Mouse (Mus musculus) limb, embryonic 11.5 days (tissue): ENCODE measurements around the gene 1600002K03Rik. TPM values are rescaled to one million over a fixed set of nuclear protein-coding genes. Genes with fewer than 3 reads are reported as not detected.
"Not testable (repeated sequence)": the region's sequence is repeated elsewhere in the genome, so short reads cannot be mapped to it uniquely, and the experiment has no call there.

Source experiments
- ATAC-seq: fragments of 200-750 bp; cut with Nextera tagmentation; 2 replicates; pipeline ENCODE4 v1.8.0; 2017; ENCODE audit warnings: low read depth; ENCODE audit not compliant: insufficient number of reproducible peaks, low FRiP score, low TSS enrichment
- DNase-seq: peaks from one replicate; pipeline ENCODE4 v3.0.0-alpha.2; 2015; ENCODE audit warnings: low spot score
- H3K27ac ChIP-seq: fragments of 300-500 bp; sonication (generic); replicated peaks from 2 replicates; pipeline ENCODE4 v1.5.1; 2014; ENCODE audit warnings: low read depth, mild to moderate bottlenecking, low read length
- H3K27me3 ChIP-seq: fragments of 300-500 bp; sonication (generic); 2 replicates; pipeline ENCODE4 v1.6.1; 2014; ENCODE audit warnings: mild to moderate bottlenecking, low read length, mixed read lengths; ENCODE audit not compliant: control insufficient read depth, insufficient read depth
- H3K36me3 ChIP-seq: fragments of 300-500 bp; sonication (generic); 2 replicates; pipeline ENCODE4 v1.6.1; 2014; ENCODE audit warnings: mild to moderate bottlenecking, low read length, moderate library complexity, mixed read lengths; ENCODE audit not compliant: control insufficient read depth, insufficient read depth
- H3K4me1 ChIP-seq: fragments of 300-500 bp; sonication (generic); 2 replicates; pipeline ENCODE4 v1.6.1; 2014; ENCODE audit warnings: low read length, mixed read lengths; ENCODE audit not compliant: control insufficient read depth, insufficient read depth
- H3K4me2 ChIP-seq: fragments of 300-500 bp; sonication (generic); 2 replicates; pipeline ENCODE4 v1.6.1; 2014; ENCODE audit warnings: low read depth, mild to moderate bottlenecking, moderate library complexity; ENCODE audit not compliant: severe bottlenecking
- H3K4me3 ChIP-seq: fragments of 300-500 bp; sonication (generic); 2 replicates; pipeline ENCODE4 v1.5.1; 2014; ENCODE audit warnings: low read depth, low read length
- H3K9ac ChIP-seq: fragments of 300-500 bp; sonication (generic); 2 replicates; pipeline ENCODE4 v1.6.1; 2014; ENCODE audit warnings: mild to moderate bottlenecking, low read length
- H3K9me3 ChIP-seq: fragments of 300-500 bp; sonication (generic); 2 replicates; pipeline ENCODE4 v1.6.1; 2016; ENCODE audit warnings: low read length; ENCODE audit not compliant: control insufficient read depth
- WGBS: fragments of 180-500 bp; shearing (Covaris S2); extraction: QIAGEN DNeasy Blood & Tissue Kit; methylation state at CpG from one replicate; pipeline ENCODE4 v1.1.7; 2014; 5-methylcytosine and 5-hydroxymethylcytosine counted together
- polyA plus RNA-seq: library from polyadenylated mRNA; unstranded; fragments of >200 nt; fragmentation: Nextera tagmentation; extraction: Ambion mirVana; gene quantifications from 2 replicates; pipeline ENCODE4 v1.2.1, GENCODE M21; 2014

Gene 1600002K03Rik
- polyA plus RNA-seq, 1 experiment from 2014 or later = 5.9 TPM

GRCm38 (mm10) chr10:80223137-80223536, 50.4 kb downstream of the 1600002K03Rik start:
- WGBS = 98% methylated on average over 2 of the region's 2 CpGs
- H3K4me2 ChIP-seq, H3K36me3 ChIP-seq, H3K4me3 ChIP-seq, H3K27ac ChIP-seq, H3K27me3 ChIP-seq, DNase-seq, ATAC-seq, H3K9ac ChIP-seq, H3K9me3 ChIP-seq: not testable (repeated sequence)
- H3K4me1 ChIP-seq = peaks cover 16% of the 10 kb centered on the region

Other genes with a start within 250 kb of the 1600002K03Rik start
- gene Arid3a, start 245.9 kb upstream of the 1600002K03Rik start, polyA plus RNA-seq = 11.8 and 12.9 TPM in 2 replicates
- gene Wdr18, start 212.8 kb upstream of the 1600002K03Rik start, polyA plus RNA-seq = 141 and 144 TPM in 2 replicates
- gene Grin3b, start 202.2 kb upstream of the 1600002K03Rik start, polyA plus RNA-seq = 0.23 and 0.41 TPM in 2 replicates
- gene Tmem259, start 188.6 kb upstream of the 1600002K03Rik start, polyA plus RNA-seq = 15.7 and 15.9 TPM in 2 replicates
- 250 and 255 TPM in 2 replicates for gene Cnn2, start 184.4 kb upstream of the 1600002K03Rik start, polyA plus RNA-seq
- gene Abca7, start 176.4 kb upstream of the 1600002K03Rik start, polyA plus RNA-seq = 1.3 and 1.4 TPM in 2 replicates
- 8.5 and 10.8 TPM in 2 replicates for gene Arhgap45, start 156.3 kb upstream of the 1600002K03Rik start, polyA plus RNA-seq
- gene Polr2e, start 133.1 kb upstream of the 1600002K03Rik start, polyA plus RNA-seq = 294 and 308 TPM in 2 replicates
- gene Gpx4, start 125.8 kb upstream of the 1600002K03Rik start, polyA plus RNA-seq = 475 and 534 TPM in 2 replicates
- gene Sbno2, start 67.4 kb upstream of the 1600002K03Rik start, polyA plus RNA-seq = 8.1 and 10.8 TPM in 2 replicates
- 23.6 and 27.1 TPM in 2 replicates for gene Stk11, start 57.1 kb upstream of the 1600002K03Rik start, polyA plus RNA-seq
- 416 and 426 TPM in 2 replicates for gene Atp5d, start 34.3 kb upstream of the 1600002K03Rik start, polyA plus RNA-seq
- gene Cbarp, start 32.1 kb upstream of the 1600002K03Rik start, polyA plus RNA-seq = 4.7 and 6.5 TPM in 2 replicates
- gene Midn, start 24.7 kb upstream of the 1600002K03Rik start, polyA plus RNA-seq = 59.3 and 60.9 TPM in 2 replicates
- 67.9 and 68.1 TPM in 2 replicates for gene Cirbp, start 7.0 kb upstream of the 1600002K03Rik start, polyA plus RNA-seq
- 51.3 and 54.8 TPM in 2 replicates for gene Efna2, start 6.5 kb downstream of the 1600002K03Rik start, polyA plus RNA-seq
- 84.6 and 87.1 TPM in 2 replicates for gene Mum1, start 53.5 kb downstream of the 1600002K03Rik start, polyA plus RNA-seq
- 266 and 281 TPM in 2 replicates for gene Ndufs7, start 76.2 kb downstream of the 1600002K03Rik start, polyA plus RNA-seq
- gene Gamt, start 88.1 kb downstream of the 1600002K03Rik start, polyA plus RNA-seq = 18.9 and 20.1 TPM in 2 replicates
- gene Dazap1, start 88.5 kb downstream of the 1600002K03Rik start, polyA plus RNA-seq = 51.7 and 55.6 TPM in 2 replicates
- 1,071 TPM in 2 replicates for gene Rps15, start 119.5 kb downstream of the 1600002K03Rik start, polyA plus RNA-seq
- 4.5 and 5.0 TPM in 2 replicates for gene Apc2, start 123.0 kb downstream of the 1600002K03Rik start, polyA plus RNA-seq
- 38.1 and 45.0 TPM in 2 replicates for gene 2310011J03Rik, start 147.6 kb downstream of the 1600002K03Rik start, polyA plus RNA-seq
- 4.4 and 5.3 TPM in 2 replicates for gene Pcsk4, start 156.6 kb downstream of the 1600002K03Rik start, polyA plus RNA-seq
- 5.2 and 7.2 TPM in 2 replicates for gene Reep6, start 157.0 kb downstream of the 1600002K03Rik start, polyA plus RNA-seq
- 0.28 and 0.41 TPM in 2 replicates for gene Adamtsl5, start 175.5 kb downstream of the 1600002K03Rik start, polyA plus RNA-seq
- 0.49 and 0.61 TPM in 2 replicates for gene Plk5, start 183.5 kb downstream of the 1600002K03Rik start, polyA plus RNA-seq
- gene Mex3d, start 214.7 kb downstream of the 1600002K03Rik start, polyA plus RNA-seq = 9.8 and 10.4 TPM in 2 replicates
- gene Mbd3, start 226.6 kb downstream of the 1600002K03Rik start, polyA plus RNA-seq = 302 and 337 TPM in 2 replicates
- 527 and 533 TPM in 2 replicates for gene Uqcr11, start 233.9 kb downstream of the 1600002K03Rik start, polyA plus RNA-seq